Mouse (Mus musculus) megakaryocyte, embryonic 14.5 days (primary cell): ENCODE data around the gene Cpm. TPM values are rescaled to one million over a fixed set of nuclear protein-coding genes. Genes with fewer than 3 reads are reported as not detected.
"Not testable (repeated sequence)": the region's sequence is repeated elsewhere in the genome, so short reads cannot be mapped to it uniquely, and the experiment has no call there.

Experiments used
- H3K27me3 ChIP-seq: replicated peaks from 2 replicates; pipeline ENCODE3; 2012; ENCODE audit warnings: inconsistent platforms
- H3K36me3 ChIP-seq: replicated peaks from 2 replicates; pipeline ENCODE3; 2012; ENCODE audit warnings: low read length, inconsistent platforms, mixed read lengths
- H3K4me1 ChIP-seq: 2 replicates; pipeline ENCODE4 v1.6.1; 2012; ENCODE audit warnings: inconsistent platforms
- H3K4me3 ChIP-seq: replicated peaks from 2 replicates; pipeline ENCODE3; 2012; ENCODE audit warnings: moderate library complexity, mild to moderate bottlenecking, inconsistent platforms
- H3K9me3 ChIP-seq: 2 replicates; pipeline ENCODE4 v1.6.1; 2012; ENCODE audit warnings: inconsistent platforms
- FLI1 ChIP-seq: IDR thresholded peaks from 2 replicates; pipeline ENCODE4 v1.6.1; 2012; ENCODE audit warnings: low read length, inconsistent platforms, mixed read lengths
- GATA1 ChIP-seq: IDR thresholded peaks from 3 replicates; pipeline ENCODE4 v1.6.1; 2012; ENCODE audit warnings: mixed read lengths, low read length, inconsistent platforms, borderline replicate concordance
- polyA plus RNA-seq: library from polyadenylated mRNA; stranded (reverse); fragments of >175 nt; gene quantifications from 2 replicates; pipeline ENCODE4 v1.2.3, GENCODE M21; 2012; ENCODE audit warnings: low replicate concordance; ENCODE audit not compliant: insufficient read depth

Cpm gene
- polyA plus RNA-seq, 1 experiment = not detected

- TF ChIP-seq GATA1 (no peak), FLI1 (no peak)
- Histone ChIP-seq H3K4me1 (peaks cover 17% of the 10 kb centered on the region), H3K27me3 (no peaks in the 10 kb centered on the region), H3K36me3 (peaks cover 98% of the 10 kb centered on the region), H3K4me3 (no peak overlapping the region), H3K9me3 (no peaks in the 10 kb centered on the region)
Observed at GRCm38 (mm10) chr10:117698313-117699138, 69.2 kb downstream of the Cpm start.

- H3K9me3 ChIP-seq = no peaks in the 10 kb centered on the region
- TF ChIP-seq GATA1 = no peak
- no peak for TF ChIP-seq FLI1
- H3K36me3 ChIP-seq = peaks cover 98% of the 10 kb centered on the region
Observed at GRCm38 (mm10) chr10:117699914-117700313, 70.6 kb downstream of the Cpm start.

GRCm38 (mm10) chr10:117700450-117700849, 71.2 kb downstream of the Cpm start:
- TF ChIP-seq FLI1 = no peak
- TF ChIP-seq GATA1 = no peak
- H3K27me3 ChIP-seq = no peaks in the 10 kb centered on the region
- H3K9me3 ChIP-seq = no peaks in the 10 kb centered on the region
- no peak overlapping the region for H3K4me3 ChIP-seq
- H3K36me3 ChIP-seq = peaks cover 98% of the 10 kb centered on the region
- H3K4me1 ChIP-seq = peaks cover 18% of the 10 kb centered on the region

More at GRCm38 (mm10) chr10:117699914-117700313, 70.6 kb downstream of the Cpm start:
- H3K27me3 ChIP-seq = no peaks in the 10 kb centered on the region
- peaks cover 13% of the 10 kb centered on the region for H3K4me1 ChIP-seq
- H3K4me3 ChIP-seq = no peak overlapping the region

GRCm38 (mm10) chr10:117701034-117701829, 71.9 kb downstream of the Cpm start:
- H3K9me3 ChIP-seq = no peaks in the 10 kb centered on the region
- H3K36me3 ChIP-seq = peaks cover 97% of the 10 kb centered on the region
- no peak overlapping the region for H3K4me3 ChIP-seq
- no peak for TF ChIP-seq GATA1
- TF ChIP-seq FLI1 = no peak
- H3K4me1 ChIP-seq = peaks cover 23% of the 10 kb centered on the region
- no peaks in the 10 kb centered on the region for H3K27me3 ChIP-seq

- Histone ChIP-seq H3K36me3 (peaks cover 97% of the 10 kb centered on the region), H3K4me3 (no peak overlapping the region), H3K4me1 (peaks cover 33% of the 10 kb centered on the region), H3K27me3 (no peaks in the 10 kb centered on the region), H3K9me3 (no peaks in the 10 kb centered on the region)
- TF ChIP-seq FLI1 (no peak), GATA1 (no peak)
Observed at GRCm38 (mm10) chr10:117702024-117702833, 72.9 kb downstream of the Cpm start.

- H3K27me3 ChIP-seq = no peaks in the 10 kb centered on the region
- H3K4me3 ChIP-seq = no peak overlapping the region
- TF ChIP-seq FLI1 (no peak), GATA1 (no peak)
- H3K4me1 ChIP-seq = peaks cover 37% of the 10 kb centered on the region
- H3K9me3 ChIP-seq = no peaks in the 10 kb centered on the region
- H3K36me3 ChIP-seq = peaks cover 95% of the 10 kb centered on the region
Observed at GRCm38 (mm10) chr10:117703506-117703905, 74.2 kb downstream of the Cpm start.

GRCm38 (mm10) chr10:117704314-117704963, 75.1 kb downstream of the Cpm start:
- H3K4me3 ChIP-seq, H3K27me3 ChIP-seq, H3K9me3 ChIP-seq: not testable (repeated sequence)
- Histone ChIP-seq H3K36me3 (peaks cover 96% of the 10 kb centered on the region), H3K4me1 (peaks cover 43% of the 10 kb centered on the region)

- peaks cover 91% of the 10 kb centered on the region for H3K36me3 ChIP-seq
- no peak overlapping the region for H3K4me3 ChIP-seq
- no peaks in the 10 kb centered on the region for H3K9me3 ChIP-seq
- peaks cover 43% of the 10 kb centered on the region for H3K4me1 ChIP-seq
- TF ChIP-seq GATA1 (no peak), FLI1 (no peak)
- no peaks in the 10 kb centered on the region for H3K27me3 ChIP-seq
Observed at GRCm38 (mm10) chr10:117704964-117705335, 75.7 kb downstream of the Cpm start.

GRCm38 (mm10) chr10:117705806-117706205, 76.5 kb downstream of the Cpm start:
- Histone ChIP-seq H3K9me3 (no peaks in the 10 kb centered on the region), H3K4me1 (peaks cover 43% of the 10 kb centered on the region), H3K4me3 (peak overlapping the region; percentile 79), H3K27me3 (no peaks in the 10 kb centered on the region), H3K36me3 (peaks cover 83% of the 10 kb centered on the region)
- TF ChIP-seq FLI1 (no peak), GATA1 (no peak)
